Mouse (Mus musculus): Measurements from ENCODE around the gene Foxb2.

DNA sequence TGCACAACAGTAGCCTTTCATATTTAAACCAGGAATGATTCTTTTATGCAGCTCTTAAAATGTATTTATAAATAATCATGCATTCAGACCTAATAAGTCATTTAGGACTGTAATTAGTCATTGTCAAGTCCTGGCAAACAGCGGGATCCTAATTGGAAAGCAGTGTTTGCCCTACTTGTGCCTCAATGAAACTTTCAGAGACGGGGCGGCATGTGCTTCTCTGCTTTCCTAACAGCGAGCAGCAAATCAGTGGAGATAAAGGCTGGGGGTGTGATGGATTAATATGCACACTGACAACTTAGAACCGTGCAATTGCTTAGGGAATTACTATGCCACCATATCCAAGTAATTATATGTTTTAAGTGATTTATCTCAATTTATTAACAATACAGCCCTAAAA, 48.4 kb downstream of the Foxb2 start:
- TF ChIP-seq POLR2A (IDR thresholded peaks at IDR 0.05; ENCODE audit: insufficient read length, low read depth) (no peak), MAX (IDR thresholded peaks at IDR 0.05; ENCODE audit: low read depth) (no peak), USF1 (IDR thresholded peaks at IDR 0.05; ENCODE audit: low read depth) (no peak), E2F4 (IDR thresholded peaks at IDR 0.05; ENCODE audit: insufficient read depth) (no peak), CEBPB (IDR thresholded peaks at IDR 0.05; ENCODE audit: insufficient read depth, poor library complexity, severe bottlenecking) (no peak), TCF12 (IDR thresholded peaks at IDR 0.05; ENCODE audit: insufficient read depth, poor library complexity, severe bottlenecking) (no peak), SRF (IDR thresholded peaks at IDR 0.05; ENCODE audit: control insufficient read depth, insufficient read length, low read depth) (no peak), MYOG (IDR thresholded peaks at IDR 0.05; ENCODE audit: control insufficient read depth in 1 of 3, insufficient read depth in 1 of 3, insufficient read length in 2 of 3, low read depth in 2 of 3) (no peak), REST (IDR thresholded peaks at IDR 0.05; ENCODE audit: insufficient read depth, insufficient read length) (no peak), MYOD1 (IDR thresholded peaks at IDR 0.05; ENCODE audit: control insufficient read depth in 1 of 3, insufficient read length in 2 of 3, low read depth in 2 of 3) (no peak)
